ENCODE assay signal across 47 mouse cellular contexts in the genomic region with DNA sequence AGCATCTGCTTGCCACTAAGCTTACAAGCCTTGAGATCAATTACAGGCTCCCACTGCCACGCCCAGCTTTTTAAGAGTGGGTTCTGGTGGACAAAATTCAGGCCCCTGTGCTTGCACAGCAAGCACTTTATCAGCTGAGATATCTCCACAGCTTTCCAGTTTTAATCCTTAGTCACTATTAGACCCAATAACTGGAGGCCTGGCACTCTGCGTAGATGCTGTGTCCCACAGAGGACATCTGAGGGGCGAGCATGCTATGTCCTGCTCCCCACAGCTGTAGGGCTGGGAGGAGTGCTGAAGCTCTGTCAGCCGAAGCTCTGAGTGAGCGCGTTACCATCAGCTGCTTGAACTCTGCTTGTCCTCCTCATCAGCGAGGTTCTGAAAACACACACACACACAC. TPM values are rescaled to one million over a fixed set of nuclear protein-coding genes. Genes with fewer than 3 reads are reported as not detected.
"Had no signal": no experiment of that assay in that cellular context is flagged by ENCODE, and none has a peak within 500 bp of the region (broad histone marks: within the 10 kb centered on the region; RNA-seq: fewer than 3 reads in every experiment).

No protein-coding gene starts in this region.

- H3K36me3 ChIP-seq: limb, embryonic 10.5 days; limb, embryonic 12.5 days; limb, embryonic 13.5 days; limb, embryonic 15.5 days; liver, embryonic 12.5 days; liver, embryonic 13.5 days; liver, embryonic 15.5 days; lung, embryonic 15.5 days; midbrain, embryonic 10.5 days; midbrain, embryonic 12.5 days; midbrain, embryonic 13.5 days; midbrain, embryonic 15.5 days; neural tube, embryonic 12.5 days had no signal

- H3K4me1 ChIP-seq: limb, embryonic 10.5 days; limb, embryonic 13.5 days; limb, embryonic 15.5 days; liver, embryonic 12.5 days; liver, embryonic 13.5 days; liver, embryonic 15.5 days; lung, embryonic 15.5 days; megakaryocyte, embryonic 14.5 days; midbrain, embryonic 15.5 days; neural tube, embryonic 12.5 days had no signal

- H3K9ac ChIP-seq: limb, embryonic 12.5 days; limb, embryonic 13.5 days; limb, embryonic 15.5 days; liver, embryonic 12.5 days; liver, embryonic 13.5 days; liver, embryonic 14.5 days; liver, embryonic 15.5 days; liver, postnatal 0 days; lung, embryonic 14.5 days; lung, embryonic 15.5 days; midbrain, embryonic 12.5 days; midbrain, embryonic 13.5 days; midbrain, embryonic 15.5 days; neural tube, embryonic 12.5 days had no signal

- H3K4me2 ChIP-seq: limb, embryonic 12.5 days; limb, embryonic 13.5 days; limb, embryonic 15.5 days; liver, embryonic 11.5 days; liver, embryonic 12.5 days; liver, embryonic 13.5 days; liver, embryonic 15.5 days; lung, embryonic 14.5 days; lung, embryonic 15.5 days; midbrain, embryonic 12.5 days; midbrain, embryonic 13.5 days; midbrain, embryonic 15.5 days; neural tube, embryonic 12.5 days had no signal

- ATAC-seq: liver, embryonic 12.5 days; liver, postnatal 0 days; lung, postnatal 0 days; midbrain, embryonic 13.5 days; midbrain, embryonic 15.5 days; midbrain, embryonic 16.5 days had no signal

- DNase-seq: left cerebral cortex, postnatal 4 days; liver; liver, embryonic 13.5 days; liver, postnatal 0 days; lung, adult 18-20 months; lung, adult 2 months; lung, embryonic 14.5 days; lung, postnatal 10 days; lung, postnatal 14 days; lung, postnatal 36 days; lung, postnatal 4 days had no signal

- H3K9me3 ChIP-seq: limb, embryonic 10.5 days; limb, embryonic 12.5 days; limb, embryonic 13.5 days; limb, embryonic 15.5 days; liver, embryonic 12.5 days; liver, embryonic 13.5 days; liver, embryonic 15.5 days; lung, embryonic 15.5 days; megakaryocyte, embryonic 14.5 days; midbrain, embryonic 10.5 days; midbrain, embryonic 12.5 days; midbrain, embryonic 13.5 days; midbrain, embryonic 15.5 days; neural tube, embryonic 12.5 days had no signal

- H3K4me3 ChIP-seq: left cerebral cortex, adult 2 months; limb, embryonic 10.5 days; limb, embryonic 12.5 days; limb, embryonic 13.5 days; limb, embryonic 15.5 days; liver, embryonic 12.5 days; liver, embryonic 13.5 days; liver, embryonic 15.5 days; lung, embryonic 15.5 days; megakaryocyte, embryonic 14.5 days; midbrain, embryonic 10.5 days; midbrain, embryonic 12.5 days; midbrain, embryonic 13.5 days; midbrain, embryonic 15.5 days; myocyte; neural tube, embryonic 12.5 days had no signal

- H3K27ac ChIP-seq: left cerebral cortex, adult 2 months; limb, embryonic 10.5 days; limb, embryonic 12.5 days; limb, embryonic 13.5 days; limb, embryonic 15.5 days; liver, embryonic 12.5 days; liver, embryonic 13.5 days; liver, embryonic 14.5 days; liver, embryonic 15.5 days; lung, embryonic 15.5 days; macrophage; midbrain, embryonic 10.5 days; midbrain, embryonic 12.5 days; midbrain, embryonic 13.5 days; midbrain, embryonic 15.5 days; neural tube, embryonic 12.5 days had no signal

RNA-seq across cellular contexts. Expression of a gene that starts 6.3 kb away (rescaled TPM):
- total RNA-seq: left cerebral cortex, adult 2 months; left cerebral cortex, adult 8-10 months; left cerebral cortex, postnatal 10 days; left cerebral cortex, postnatal 14 days; left cerebral cortex, postnatal 25 days; left cerebral cortex, postnatal 36 days; left cerebral cortex, postnatal 4 days; liver, adult 2 months; megakaryocyte progenitor cell, adult 5-6 weeks; megakaryocyte, adult 5-6 weeks; megakaryocyte-erythroid progenitor cell, adult 5-6 weeks; midbrain, postnatal 0 days; monocyte, adult 5-6 weeks had no signal
- polyA plus RNA-seq: limb, embryonic 10.5 days; limb, embryonic 11.5 days; limb, embryonic 12.5 days; limb, embryonic 13.5 days; limb, embryonic 14.5 days; limb, embryonic 15.5 days; liver, adult 2 months; liver, embryonic 11.5 days; liver, embryonic 12.5 days; liver, embryonic 13.5 days; liver, embryonic 14.5 days; liver, embryonic 15.5 days; liver, embryonic 16.5 days; liver, postnatal 0 days; lung, adult 2 months; lung, embryonic 14.5 days; lung, embryonic 15.5 days; lung, embryonic 16.5 days; lung, postnatal 0 days; macrophage; midbrain, embryonic 10.5 days; midbrain, embryonic 12.5 days; midbrain, embryonic 13.5 days; midbrain, embryonic 15.5 days; midbrain, embryonic 16.5 days; midbrain, postnatal 0 days; myocyte; neural tube, embryonic 11.5 days; neural tube, embryonic 12.5 days had no signal
